12 mouse cellular contexts compared by ENCODE assay signal in genomic region chr3:107806916-107807315, GRCm38 (mm10).
"Had no signal": no experiment of that assay in that cellular context is flagged by ENCODE, and none has a peak within 500 bp of the region (broad histone marks: within the 10 kb centered on the region; RNA-seq: fewer than 3 reads in every experiment).

No protein-coding gene starts in this region.

- H3K9ac ChIP-seq: liver, embryonic 15.5 days; midbrain, embryonic 13.5 days; neural tube, embryonic 15.5 days had no signal

- DNase-seq: layer of hippocampus, adult 9-11 months; lung, adult 2 months; right cerebral cortex, adult 18-20 months; right cerebral cortex, postnatal 25 days; thymus, adult 18-20 months; thymus, postnatal 14 days had no signal

- H3K27ac ChIP-seq: limb, embryonic 10.5 days; liver, embryonic 15.5 days; midbrain, embryonic 13.5 days; neural tube, embryonic 15.5 days had no signal

- H3K36me3 ChIP-seq: limb, embryonic 10.5 days; liver, embryonic 15.5 days; midbrain, embryonic 13.5 days; neural tube, embryonic 15.5 days had no signal

- H3K27me3 ChIP-seq: liver, embryonic 15.5 days; midbrain, embryonic 13.5 days; neural tube, embryonic 15.5 days had no signal

- H3K4me3 ChIP-seq: limb, embryonic 10.5 days; liver, embryonic 15.5 days; midbrain, embryonic 13.5 days; myocyte; neural tube, embryonic 15.5 days had no signal

- H3K9me3 ChIP-seq: limb, embryonic 10.5 days; liver, embryonic 15.5 days; midbrain, embryonic 13.5 days; neural tube, embryonic 15.5 days had no signal

- H3K4me2 ChIP-seq: liver, embryonic 11.5 days; liver, embryonic 15.5 days; midbrain, embryonic 13.5 days; neural tube, embryonic 15.5 days had no signal

- ATAC-seq: midbrain, embryonic 13.5 days had no signal
